Mouse (Mus musculus): Measurements from ENCODE around the gene Sohlh2. TPM values are rescaled to one million over a fixed set of nuclear protein-coding genes. Genes with fewer than 3 reads are reported as not detected.

The Sohlh2 gene
- polyA plus RNA-seq (2012; rRNA removed) = 9.5 and 10.2 TPM in 2 replicates

GRCm38 (mm10) chr3:55181766-55182165, at the start of gene Sohlh2:
TSS of gene Sohlh2 (plus strand) at chr3:55182028.
- Histone ChIP-seq H3K4me3 (ENCODE audit: control insufficient read depth, low read depth, low read length) (peak within 1 kb of the TSS; percentile 89), H3K27me3 (ENCODE audit: control insufficient read depth, insufficient read depth, low read length) (no peaks in the 10 kb centered on the region), H3K4me1 (ENCODE audit: control insufficient read depth, insufficient read depth, low read length) (peaks cover 10% of the 10 kb centered on the region), H3K27ac (ENCODE audit: control insufficient read depth, insufficient read depth, low read depth, low read length) (peak within 1 kb of the TSS; percentile 28), H3K36me3 (ENCODE audit: control insufficient read depth, insufficient read depth, low read length) (no peaks in the 10 kb centered on the region)
- no peak for TF ChIP-seq POLR2A (IDR thresholded peaks at IDR 0.05; ENCODE audit: control insufficient read depth, low read depth, low read length)
- TF ChIP-seq CTCF (IDR thresholded peaks at IDR 0.05; ENCODE audit: control insufficient read depth, insufficient read depth, insufficient replicate concordance, low read depth, low read length) = no peak

- TF ChIP-seq CTCF (IDR thresholded peaks at IDR 0.05; ENCODE audit: control insufficient read depth, insufficient read depth, insufficient replicate concordance, low read depth, low read length) = no peak
- no peak for TF ChIP-seq POLR2A (IDR thresholded peaks at IDR 0.05; ENCODE audit: control insufficient read depth, low read depth, low read length)
- Histone ChIP-seq H3K27ac (ENCODE audit: control insufficient read depth, insufficient read depth, low read depth, low read length) (no peak within 1 kb of the TSS), H3K4me1 (ENCODE audit: control insufficient read depth, insufficient read depth, low read length) (peaks cover 4% of the 10 kb centered on the region)
These were observed 44.8 kb upstream of the Sohlh2 start, which contains the start of gene Ccdc169 for GRCm38 (mm10) chr3:55137039-55137438. TSS of gene Ccdc169 (plus strand) at chr3:55137339.

GRCm38 (mm10) chr3:55139837-55140236, 42.0 kb upstream of the Sohlh2 start:
- Histone ChIP-seq H3K27me3 (ENCODE audit: control insufficient read depth, insufficient read depth, low read length) (no peaks in the 10 kb centered on the region), H3K36me3 (ENCODE audit: control insufficient read depth, insufficient read depth, low read length) (no peaks in the 10 kb centered on the region), H3K4me1 (ENCODE audit: control insufficient read depth, insufficient read depth, low read length) (peaks cover 4% of the 10 kb centered on the region), H3K27ac (ENCODE audit: control insufficient read depth, insufficient read depth, low read depth, low read length) (peak overlapping the region; percentile 47), H3K4me3 (ENCODE audit: control insufficient read depth, low read depth, low read length) (peak overlapping the region; percentile 95)
- peak; percentile 87; the same call in 1 of the 2 replicates for TF ChIP-seq POLR2A (IDR thresholded peaks at IDR 0.05; ENCODE audit: control insufficient read depth, low read depth, low read length)
- TF ChIP-seq CTCF (IDR thresholded peaks at IDR 0.05; ENCODE audit: control insufficient read depth, insufficient read depth, insufficient replicate concordance, low read depth, low read length) = no peak

More at GRCm38 (mm10) chr3:55137039-55137438, 44.8 kb upstream of the Sohlh2 start, which contains the start of gene Ccdc169:
- Histone ChIP-seq H3K4me3 (ENCODE audit: control insufficient read depth, low read depth, low read length) (no peak within 1 kb of the TSS; the same call in 1 of the 2 replicates), H3K27me3 (ENCODE audit: control insufficient read depth, insufficient read depth, low read length) (no peaks in the 10 kb centered on the region), H3K36me3 (ENCODE audit: control insufficient read depth, insufficient read depth, low read length) (no peaks in the 10 kb centered on the region)

GRCm38 (mm10) chr3:55141401-55141800, 40.4 kb upstream of the Sohlh2 start:
- peak overlapping the region; percentile 95 for H3K4me3 ChIP-seq (ENCODE audit: control insufficient read depth, low read depth, low read length)
- no peak overlapping the region for H3K27ac ChIP-seq (ENCODE audit: control insufficient read depth, insufficient read depth, low read depth, low read length)
- TF ChIP-seq POLR2A (IDR thresholded peaks at IDR 0.05; ENCODE audit: control insufficient read depth, low read depth, low read length) (no peak), CTCF (IDR thresholded peaks at IDR 0.05; ENCODE audit: control insufficient read depth, insufficient read depth, insufficient replicate concordance, low read depth, low read length) (no peak)
- H3K4me1 ChIP-seq (ENCODE audit: control insufficient read depth, insufficient read depth, low read length) = peaks cover 4% of the 10 kb centered on the region
- H3K27me3 ChIP-seq (ENCODE audit: control insufficient read depth, insufficient read depth, low read length) = no peaks in the 10 kb centered on the region
- H3K36me3 ChIP-seq (ENCODE audit: control insufficient read depth, insufficient read depth, low read length) = no peaks in the 10 kb centered on the region

- no peaks in the 10 kb centered on the region for H3K36me3 ChIP-seq (ENCODE audit: control insufficient read depth, insufficient read depth, low read length)
- no peak overlapping the region for H3K4me3 ChIP-seq (ENCODE audit: control insufficient read depth, low read depth, low read length)
- H3K27ac ChIP-seq (ENCODE audit: control insufficient read depth, insufficient read depth, low read depth, low read length) = no peak overlapping the region
- H3K4me1 ChIP-seq (ENCODE audit: control insufficient read depth, insufficient read depth, low read length) = peaks cover 4% of the 10 kb centered on the region
- H3K27me3 ChIP-seq (ENCODE audit: control insufficient read depth, insufficient read depth, low read length) = no peaks in the 10 kb centered on the region
- TF ChIP-seq POLR2A (IDR thresholded peaks at IDR 0.05; ENCODE audit: control insufficient read depth, low read depth, low read length) (no peak), CTCF (IDR thresholded peaks at IDR 0.05; ENCODE audit: control insufficient read depth, insufficient read depth, insufficient replicate concordance, low read depth, low read length) (no peak)
These were observed 36.9 kb upstream of the Sohlh2 start for GRCm38 (mm10) chr3:55144916-55145315.

- TF ChIP-seq POLR2A (IDR thresholded peaks at IDR 0.05; ENCODE audit: control insufficient read depth, low read depth, low read length) = no peak
- TF ChIP-seq CTCF (IDR thresholded peaks at IDR 0.05; ENCODE audit: control insufficient read depth, insufficient read depth, insufficient replicate concordance, low read depth, low read length) = no peak
- no peak overlapping the region for H3K27ac ChIP-seq (ENCODE audit: control insufficient read depth, insufficient read depth, low read depth, low read length)
- no peaks in the 10 kb centered on the region for H3K36me3 ChIP-seq (ENCODE audit: control insufficient read depth, insufficient read depth, low read length)
- H3K4me1 ChIP-seq (ENCODE audit: control insufficient read depth, insufficient read depth, low read length) = no peaks in the 10 kb centered on the region
- no peaks in the 10 kb centered on the region for H3K27me3 ChIP-seq (ENCODE audit: control insufficient read depth, insufficient read depth, low read length)
- H3K4me3 ChIP-seq (ENCODE audit: control insufficient read depth, low read depth, low read length) = no peak overlapping the region
These were observed 35.4 kb upstream of the Sohlh2 start for GRCm38 (mm10) chr3:55146441-55146840.

- Histone ChIP-seq H3K27ac (ENCODE audit: control insufficient read depth, insufficient read depth, low read depth, low read length) (no peak overlapping the region), H3K27me3 (ENCODE audit: control insufficient read depth, insufficient read depth, low read length) (no peaks in the 10 kb centered on the region), H3K36me3 (ENCODE audit: control insufficient read depth, insufficient read depth, low read length) (no peaks in the 10 kb centered on the region), H3K4me3 (ENCODE audit: control insufficient read depth, low read depth, low read length) (no peak overlapping the region), H3K4me1 (ENCODE audit: control insufficient read depth, insufficient read depth, low read length) (no peaks in the 10 kb centered on the region)
- TF ChIP-seq CTCF (IDR thresholded peaks at IDR 0.05; ENCODE audit: control insufficient read depth, insufficient read depth, insufficient replicate concordance, low read depth, low read length) (no peak), POLR2A (IDR thresholded peaks at IDR 0.05; ENCODE audit: control insufficient read depth, low read depth, low read length) (no peak)
These were observed 34.7 kb upstream of the Sohlh2 start for GRCm38 (mm10) chr3:55147156-55147555.
